Mouse (Mus musculus): ENCODE results near the gene Nr2c2.
A peak's percentile ranks its signal among the peaks of the same experiment; 100 is the strongest.

Gene Nr2c2

GRCm38 (mm10) chr6:92126861-92127468 is 35.8 kb downstream of the Nr2c2 start:
- no peak for DNase-seq (ENCODE audit: low read depth, low spot score)

- no peak for DNase-seq (ENCODE audit: low read depth, low spot score)
Measured at GRCm38 (mm10) chr6:92131456-92131855, 40.3 kb downstream of the Nr2c2 start.

- no peak for DNase-seq (ENCODE audit: low read depth, low spot score)
Measured at GRCm38 (mm10) chr6:92132021-92132911, 41.1 kb downstream of the Nr2c2 start.

GRCm38 (mm10) chr6:92133617-92134016 is 42.4 kb downstream of the Nr2c2 start:
- DNase-seq (ENCODE audit: low read depth, low spot score) = peak; percentile 76

- peak; percentile 67 for DNase-seq (ENCODE audit: low read depth, low spot score)
Measured at GRCm38 (mm10) chr6:92136356-92136755, 45.2 kb downstream of the Nr2c2 start.

- DNase-seq (ENCODE audit: low read depth, low spot score) = no peak
Measured at GRCm38 (mm10) chr6:92145881-92146280, 54.7 kb downstream of the Nr2c2 start.

GRCm38 (mm10) chr6:92153774-92154173 is 62.6 kb downstream of the Nr2c2 start:
- no peak for DNase-seq (ENCODE audit: low read depth, low spot score)

GRCm38 (mm10) chr6:92158801-92159200 is 67.6 kb downstream of the Nr2c2 start:
- DNase-seq (ENCODE audit: low read depth, low spot score) = peak; percentile 68

- DNase-seq (ENCODE audit: low read depth, low spot score) = no peak
Measured at GRCm38 (mm10) chr6:92162724-92163123, 71.5 kb downstream of the Nr2c2 start.

- DNase-seq (ENCODE audit: low read depth, low spot score) = no peak
Measured at GRCm38 (mm10) chr6:92176450-92176849, 85.3 kb downstream of the Nr2c2 start.

GRCm38 (mm10) chr6:92183621-92184131 is 92.5 kb downstream of the Nr2c2 start, which contains the start of gene Mrps25:
Mrps25 (minus strand) TSS chr6:92184033.
- peak; percentile 89 for DNase-seq (ENCODE audit: low read depth, low spot score)

- DNase-seq (ENCODE audit: low read depth, low spot score) = peak; percentile 53
Measured at GRCm38 (mm10) chr6:92184178-92184577, 93.0 kb downstream of the Nr2c2 start.

- no peak for DNase-seq (ENCODE audit: low read depth, low spot score)
Measured at GRCm38 (mm10) chr6:92199414-92199813, 108.2 kb downstream of the Nr2c2 start.

- no peak for DNase-seq (ENCODE audit: low read depth, low spot score)
Measured at GRCm38 (mm10) chr6:92214055-92214772, 123.0 kb downstream of the Nr2c2 start.

- DNase-seq (ENCODE audit: low read depth, low spot score) = peak; percentile 98
Measured at GRCm38 (mm10) chr6:92214773-92215449, 123.7 kb downstream of the Nr2c2 start, which contains the start of gene Rbsn. Rbsn (minus strand) TSS chr6:92214925.

GRCm38 (mm10) chr6:92219445-92219844 is 128.3 kb downstream of the Nr2c2 start:
- DNase-seq (ENCODE audit: low read depth, low spot score) = peak; percentile 73

GRCm38 (mm10) chr6:92221604-92222003 is 130.4 kb downstream of the Nr2c2 start:
- DNase-seq (ENCODE audit: low read depth, low spot score) = no peak

GRCm38 (mm10) chr6:92222021-92222420 is 130.8 kb downstream of the Nr2c2 start:
- DNase-seq (ENCODE audit: low read depth, low spot score) = no peak
